Mouse (Mus musculus) heart, adult 18-20 months (tissue): ENCODE measurements around the gene Ppp1r9b. TPM values are rescaled to one million over a fixed set of nuclear protein-coding genes. Genes with fewer than 3 reads are reported as not detected.

Experiments
- DNase-seq, 2 experiments: peaks; one replicate each; pipeline ENCODE4 v3.0.0; 2021 to 2022; ENCODE audit warnings: mixed read lengths in 1 of 2
- total RNA-seq, 2 experiments: library from RNA; stranded (reverse); gene quantifications; 2 replicates each; pipeline ENCODE4 v1.2.3; 2021

Gene Ppp1r9b
- total RNA-seq, 2 experiments from 2014 or later = 44.8 to 47.2 TPM

DNA sequence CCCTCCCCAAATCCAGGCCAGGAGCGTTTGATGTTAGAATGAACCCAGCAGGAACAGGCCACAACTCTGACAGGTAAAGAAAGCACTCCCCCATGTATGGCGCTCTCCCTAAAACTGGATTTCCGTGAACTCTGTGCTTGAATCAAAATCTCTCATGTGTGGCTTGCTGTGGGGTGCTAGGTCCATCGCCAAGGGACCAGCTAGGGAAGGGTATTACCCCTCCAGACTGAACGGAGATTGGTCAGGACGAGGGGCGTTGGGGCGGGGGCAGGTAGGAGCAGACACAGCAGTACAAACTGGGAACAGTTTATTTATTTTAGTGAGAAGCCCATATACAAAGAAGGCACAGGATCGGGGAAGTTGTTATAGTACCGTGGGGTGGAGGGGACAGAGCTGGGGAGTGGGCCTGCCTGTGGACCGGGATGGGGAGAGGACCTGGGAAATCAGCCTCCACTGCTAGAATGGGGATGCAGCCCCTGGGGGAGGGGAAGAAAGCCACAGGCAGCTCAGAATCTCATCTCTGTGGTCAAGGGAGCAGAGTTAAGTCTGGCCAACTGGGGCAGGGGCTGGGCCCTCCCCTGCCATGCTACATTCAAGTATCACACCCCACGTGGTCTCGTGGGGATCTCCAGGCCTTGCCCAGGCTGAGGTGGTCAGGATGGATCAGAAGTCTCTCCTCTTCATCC lies 53.5 kb downstream of the Ppp1r9b start:
- no peak for DNase-seq

GRCm38 (mm10) chr11:95046980-95047680 lies 56.3 kb downstream of the Ppp1r9b start:
- DNase-seq = peak; percentile 56 to 77

DNA sequence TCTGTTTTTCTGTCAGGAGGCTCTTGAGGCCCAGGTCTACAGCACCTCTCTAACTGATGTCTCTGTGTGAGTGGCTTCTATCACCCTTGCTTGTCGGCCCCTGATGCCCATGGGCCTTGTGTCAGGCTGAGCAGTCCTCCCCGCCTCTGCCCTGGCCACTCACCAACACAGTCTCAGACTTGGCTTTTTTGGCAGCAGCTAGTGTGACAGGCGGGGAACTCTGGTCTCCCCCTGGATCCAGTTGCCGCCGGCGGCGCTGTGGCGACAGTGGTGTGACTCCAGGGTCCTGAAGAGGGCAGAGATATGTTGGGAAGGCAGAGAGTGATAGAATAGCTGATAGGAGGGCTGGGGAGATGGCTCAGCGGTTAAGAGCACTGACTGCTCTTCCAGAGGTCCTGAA lies 62.2 kb downstream of the Ppp1r9b start:
- DNase-seq = no peak

Other genes with a start within 250 kb of the Ppp1r9b start
- gene Cdc34b, start 249.3 kb upstream of the Ppp1r9b start, total RNA-seq = 1 to 10 TPM in 1 of 2 experiments, under 1 TPM in 1; 0.98 to 1.1 TPM
- gene Tmem92, start 208.3 kb upstream of the Ppp1r9b start, total RNA-seq = not detected
- 10 to 100 TPM; 43.0 to 53.3 TPM for gene Col1a1, start 54.8 kb upstream of the Ppp1r9b start, total RNA-seq
- not detected for gene Hils1, start 23.4 kb upstream of the Ppp1r9b start, total RNA-seq
- 100 to 1,000 TPM; 182 to 184 TPM for gene Sgca, start 14.7 kb upstream of the Ppp1r9b start, total RNA-seq
- 1 to 10 TPM; 1.1 to 1.9 TPM for gene Samd14, start 18.8 kb downstream of the Ppp1r9b start, total RNA-seq
- 100 to 1,000 TPM; 421 to 452 TPM for gene Pdk2, start 50.3 kb downstream of the Ppp1r9b start, total RNA-seq
- 10 to 100 TPM in 1 of 2 experiments, 1 to 10 TPM in 1; 8.6 to 10.1 TPM for gene Itga3, start 85.8 kb downstream of the Ppp1r9b start, total RNA-seq
- not detected for gene Dlx3, start 129.1 kb downstream of the Ppp1r9b start, total RNA-seq
- under 1 TPM in 1 of 2 experiments, not detected in 1; 0.18 TPM for gene Dlx4, start 155.2 kb downstream of the Ppp1r9b start, total RNA-seq